Mouse (Mus musculus): ENCODE measurements at regions not wholly inside any gene's neighbourhood (a gene's known extent, or its start where the extent isn't known, plus 50 kb on each side); places are given as distances from the start of the nearest gene placed in this dataset.

DNA sequence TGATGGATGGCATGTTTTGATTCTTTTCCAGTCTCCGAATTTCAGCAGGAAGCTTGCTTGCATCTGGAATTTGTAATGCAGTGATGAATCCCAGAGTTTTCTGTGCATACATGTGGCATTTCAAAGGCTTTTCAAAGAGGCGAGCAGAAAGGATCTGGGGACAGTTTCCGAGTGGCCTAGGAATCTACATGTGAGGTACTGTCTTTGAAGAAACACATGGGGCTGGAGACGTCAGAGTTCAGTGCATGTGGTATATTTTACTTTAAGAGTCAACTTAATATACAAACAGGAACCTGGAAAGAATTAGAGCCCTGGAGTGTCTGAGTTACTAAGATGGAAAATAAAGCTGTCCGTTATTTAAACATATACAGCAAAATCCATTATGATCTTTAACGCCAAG is 676.6 kb downstream of the Slitrk6 start:
- TF ChIP-seq PAX5 (IDR thresholded peaks at IDR 0.05; ENCODE audit: low read length) = no peak
- no peak for TF ChIP-seq ZKSCAN1 (IDR thresholded peaks at IDR 0.05; ENCODE audit: borderline replicate concordance, low read depth, low read length)
- no peak for TF ChIP-seq MXI1 (IDR thresholded peaks at IDR 0.05; ENCODE audit: low read depth, low read length)
- TF ChIP-seq HCFC1 (IDR thresholded peaks at IDR 0.05; ENCODE audit: low read depth, low read length) = no peak
- no peak for TF ChIP-seq UBTF (IDR thresholded peaks at IDR 0.05; ENCODE audit: low read depth, low read length)
- TF ChIP-seq POLR2AphosphoS2 (IDR thresholded peaks at IDR 0.05; ENCODE audit: low read depth, low read length) = no peak
- no peak for TF ChIP-seq CTCF (conservative IDR thresholded peaks at IDR 0.05 in 1 of 2, IDR thresholded peaks at IDR 0.05 in 1 of 2; ENCODE audit: low read depth in 2 of 2, low read length in 2 of 2)
- no peak for TF ChIP-seq USF1 (IDR thresholded peaks at IDR 0.05; ENCODE audit: low read depth, low read length)
- TF ChIP-seq USF2 (conservative IDR thresholded peaks at IDR 0.05; ENCODE audit: low read depth, low read length) = no peak
- TF ChIP-seq SIN3A (IDR thresholded peaks at IDR 0.05; ENCODE audit: low read length) = no peak

All from CH12.LX (cell line).